Mouse (Mus musculus): ENCODE results near the gene Wrap53.
A peak's percentile ranks its signal among the peaks of the same experiment; 100 is the strongest.
"Not testable (repeated sequence)": the region's sequence is repeated elsewhere in the genome, so short reads cannot be mapped to it uniquely, and the experiment has no call there.

Gene Wrap53

GRCm38 (mm10) chr11:69580091-69580514 lies at the start of gene Wrap53, which contains the start of gene Trp53:
Wrap53 (minus strand) TSS chr11:69580255.
Trp53 (plus strand) TSS chr11:69580359.
- peak; percentile 95 for DNase-seq

GRCm38 (mm10) chr11:69629802-69630201 lies 49.7 kb upstream of the Wrap53 start:
- DNase-seq, result no peak

GRCm38 (mm10) chr11:69628286-69628685 lies 48.2 kb upstream of the Wrap53 start:
- peak; percentile 84 for DNase-seq

- DNase-seq, result not testable (repeated sequence)
These were observed 44.3 kb upstream of the Wrap53 start for GRCm38 (mm10) chr11:69624339-69624738.

GRCm38 (mm10) chr11:69623006-69623405 lies 43.0 kb upstream of the Wrap53 start:
- DNase-seq, result peak; percentile 27

- DNase-seq, result peak; percentile 74
These were observed 42.4 kb upstream of the Wrap53 start for GRCm38 (mm10) chr11:69622406-69622805.

- DNase-seq, result peak; percentile 72
These were observed 41.7 kb upstream of the Wrap53 start, which contains the start of gene Sat2 for GRCm38 (mm10) chr11:69621571-69622268. Sat2 (plus strand) TSS chr11:69622024.

- DNase-seq, result peak; percentile 23
These were observed 40.5 kb upstream of the Wrap53 start for GRCm38 (mm10) chr11:69620394-69621081.

- peak; percentile 23 for DNase-seq
These were observed 37.8 kb upstream of the Wrap53 start, which contains the start of gene Shbg for GRCm38 (mm10) chr11:69617805-69618204. Shbg (minus strand) TSS chr11:69617905.

GRCm38 (mm10) chr11:69616781-69617180 lies 36.7 kb upstream of the Wrap53 start:
- DNase-seq, result peak; percentile 28

- DNase-seq, result not testable (repeated sequence)
These were observed 34.2 kb upstream of the Wrap53 start for GRCm38 (mm10) chr11:69614257-69614588.

GRCm38 (mm10) chr11:69613553-69614256 lies 33.6 kb upstream of the Wrap53 start:
- peak; percentile 83 for DNase-seq

- peak; percentile 67 for DNase-seq
These were observed 30.8 kb upstream of the Wrap53 start for GRCm38 (mm10) chr11:69610899-69611298.

- no peak for DNase-seq
These were observed 29.4 kb upstream of the Wrap53 start for GRCm38 (mm10) chr11:69609416-69609815.

- DNase-seq, result no peak
These were observed 28.5 kb upstream of the Wrap53 start for GRCm38 (mm10) chr11:69608525-69608924.

- DNase-seq, result no peak
These were observed 26.8 kb upstream of the Wrap53 start for GRCm38 (mm10) chr11:69606832-69607231.

GRCm38 (mm10) chr11:69606491-69606795 lies 26.4 kb upstream of the Wrap53 start:
- peak; percentile 73 for DNase-seq

- DNase-seq, result peak; percentile 95
These were observed 25.9 kb upstream of the Wrap53 start, which contains the start of gene Atp1b2 for GRCm38 (mm10) chr11:69605726-69606490. Atp1b2 (minus strand) TSS chr11:69605942.

GRCm38 (mm10) chr11:69604795-69605664 lies 25.0 kb upstream of the Wrap53 start:
- DNase-seq, result peak; percentile 92

GRCm38 (mm10) chr11:69604347-69604746 lies 24.3 kb upstream of the Wrap53 start:
- no peak for DNase-seq

- no peak for DNase-seq
These were observed 23.5 kb upstream of the Wrap53 start for GRCm38 (mm10) chr11:69603516-69603915.

- no peak for DNase-seq
These were observed 21.7 kb upstream of the Wrap53 start for GRCm38 (mm10) chr11:69601768-69602167.

All from cerebellum, adult 9-11 months (tissue).